Mouse (Mus musculus): ENCODE data around the gene Syt1.

- no peak for TF ChIP-seq CTCF (IDR thresholded peaks at IDR 0.05; ENCODE audit: low read depth, low read length)
- TF ChIP-seq TAL1 (conservative IDR thresholded peaks at IDR 0.05; ENCODE audit: low read depth, low read length) = no peak
- no peak for TF ChIP-seq GATA1 (IDR thresholded peaks at IDR 0.05; ENCODE audit: borderline replicate concordance, low read length)
- no peak for TF ChIP-seq POLR2AphosphoS5 (IDR thresholded peaks at IDR 0.05; ENCODE audit: insufficient replicate concordance, low read depth, low read length)
- no peak for TF ChIP-seq GATA2 (IDR thresholded peaks at IDR 0.05; ENCODE audit: borderline replicate concordance, low read depth, low read length)
Measured at GRCm38 (mm10) chr10:108490231-108490630, 520.6 kb downstream of the Syt1 start.

Data from G1E (cell line).